Mouse (Mus musculus) forebrain, embryonic 14.5 days (tissue): ENCODE results near the gene Prox2. TPM values are rescaled to one million over a fixed set of nuclear protein-coding genes. Genes with fewer than 3 reads are reported as not detected.

ENCODE experiments used
- polyA plus RNA-seq: library from polyadenylated mRNA; unstranded; fragments of >200 nt; fragmentation: Nextera tagmentation; extraction: Ambion mirVana; gene quantifications from 2 replicates; pipeline ENCODE4 v1.2.1, GENCODE M21; 2014

Prox2 gene
- polyA plus RNA-seq, 1 experiment from 2014 or later: 1.3 TPM

Other genes with a start within 250 kb of the Prox2 start
- gene Ltbp2, start 234.2 kb downstream of the Prox2 start, polyA plus RNA-seq: 0.04 TPM in 1 of 2 replicates, not detected in the other
- gene Fcf1, start 139.9 kb downstream of the Prox2 start, polyA plus RNA-seq: 128 and 147 TPM in 2 replicates
- 31.4 and 37.5 TPM in 2 replicates for gene Arel1, start 139.9 kb downstream of the Prox2 start, polyA plus RNA-seq
- gene Ylpm1, start 114.4 kb downstream of the Prox2 start, polyA plus RNA-seq: 32.4 and 33.2 TPM in 2 replicates
- 77.5 and 87.1 TPM in 2 replicates for gene Dlst, start 74 bp upstream of the Prox2 start, polyA plus RNA-seq
- 11.7 and 16.6 TPM in 2 replicates for gene Rps6kl1, start 40.5 kb upstream of the Prox2 start, polyA plus RNA-seq
- 6.7 and 7.2 TPM in 2 replicates for gene Pgf, start 67.0 kb upstream of the Prox2 start, polyA plus RNA-seq
- 95.5 and 102 TPM in 2 replicates for gene Eif2b2, start 108.7 kb upstream of the Prox2 start, polyA plus RNA-seq
- gene Mlh3, start 159.8 kb upstream of the Prox2 start, polyA plus RNA-seq: 9.0 and 11.1 TPM in 2 replicates
- 60.3 and 65.9 TPM in 2 replicates for gene Acyp1, start 177.7 kb upstream of the Prox2 start, polyA plus RNA-seq
- gene Zc2hc1c, start 177.8 kb upstream of the Prox2 start, polyA plus RNA-seq: 0.95 and 1.4 TPM in 2 replicates
- 9.5 and 10.4 TPM in 2 replicates for gene Nek9, start 228.6 kb upstream of the Prox2 start, polyA plus RNA-seq